Mouse (Mus musculus) MEL (cell line): ENCODE data around the gene Tbc1d16. TPM values are rescaled to one million over a fixed set of nuclear protein-coding genes. Genes with fewer than 3 reads are reported as not detected.
"Not testable (repeated sequence)": the region's sequence is repeated elsewhere in the genome, so short reads cannot be mapped to it uniquely, and the experiment has no call there.

ENCODE experiments used
- DNase-seq: peaks from one replicate; pipeline ENCODE4 v3.0.0; 2011; ENCODE audit warnings: low read depth, low spot score
- H3K27ac ChIP-seq: 2 replicates; pipeline ENCODE4 v1.5.1; 2012; ENCODE audit warnings: low read depth, mild to moderate bottlenecking, control low read depth, low read length, moderate library complexity; ENCODE audit not compliant: control insufficient read depth
- H3K27me3 ChIP-seq, 2 experiments: fragments of 150-350 bp in 1 of 2; sonication (generic) in 1 of 2; 2 replicates each; pipeline ENCODE4 v1.6.1; 2012; ENCODE audit warnings: low read length in 2 of 2, mild to moderate bottlenecking in 2 of 2, improper control_type of control experiment in 1 of 2, moderate library complexity in 1 of 2; ENCODE audit not compliant: insufficient read depth in 2 of 2, control insufficient read depth in 1 of 2
- H3K36me3 ChIP-seq, 2 experiments: 2 replicates each; pipeline ENCODE4 v1.6.1; 2012 to 2014; ENCODE audit warnings: low read length in 2 of 2, improper control_type of control experiment in 1 of 2, inconsistent platforms in 1 of 2, mild to moderate bottlenecking in 1 of 2; ENCODE audit not compliant: insufficient read depth in 2 of 2, control insufficient read depth in 1 of 2
- H3K4me1 ChIP-seq, 2 experiments: fragments of 150-350 bp in 1 of 2; sonication (generic) in 1 of 2; 2 replicates each; pipeline ENCODE4 v1.6.1; 2012; ENCODE audit warnings: low read length in 2 of 2, improper control_type of control experiment in 1 of 2, mild to moderate bottlenecking in 1 of 2; ENCODE audit not compliant: insufficient read depth in 2 of 2, control insufficient read depth in 1 of 2
- H3K4me3 ChIP-seq, 2 experiments: fragments of 150-350 bp in 1 of 2; sonication (generic) in 1 of 2; 2 replicates each; pipeline ENCODE4 v1.5.1; 2012; ENCODE audit warnings: low read depth in 2 of 2, low read length in 2 of 2, mild to moderate bottlenecking in 2 of 2, moderate library complexity in 2 of 2, control low read depth in 1 of 2, improper control_type of control experiment in 1 of 2; ENCODE audit not compliant: control insufficient read depth in 1 of 2, insufficient read depth in 1 of 2
- H3K79me2 ChIP-seq: 2 replicates; pipeline ENCODE4 v1.6.1; 2012; ENCODE audit warnings: mild to moderate bottlenecking, low read length, moderate library complexity; ENCODE audit not compliant: control insufficient read depth, poor library complexity, insufficient read depth
- H3K9ac ChIP-seq: 2 replicates; pipeline ENCODE4 v1.6.1; 2012; ENCODE audit warnings: low read depth, mild to moderate bottlenecking, control low read depth, low read length, moderate library complexity; ENCODE audit not compliant: control insufficient read depth, poor library complexity, severe bottlenecking
- H3K9me3 ChIP-seq: fragments of 150-350 bp; sonication (generic); replicated peaks from 2 replicates; pipeline ENCODE4 v1.6.1; 2012; ENCODE audit warnings: mild to moderate bottlenecking, low read length, improper control_type of control experiment, moderate library complexity; ENCODE audit not compliant: insufficient read depth
- BHLHE40 ChIP-seq: IDR thresholded peaks from 2 replicates; pipeline ENCODE4 v1.6.1; 2012; ENCODE audit warnings: low read depth, mild to moderate bottlenecking, inconsistent platforms, low read length, improper control_type of control experiment, borderline replicate concordance
- CHD1 ChIP-seq: IDR thresholded peaks from 2 replicates; pipeline ENCODE4 v1.6.1; 2012; ENCODE audit warnings: low read depth, mild to moderate bottlenecking, inconsistent platforms, low read length, improper control_type of control experiment
- CHD2 ChIP-seq: IDR thresholded peaks from 2 replicates; pipeline ENCODE4 v1.6.1; 2011; ENCODE audit warnings: low read length, improper control_type of control experiment
- E2F4 ChIP-seq: IDR thresholded peaks from 2 replicates; pipeline ENCODE4 v1.6.1; 2011; ENCODE audit warnings: low read depth, low read length, improper control_type of control experiment, borderline replicate concordance
- ELF1 ChIP-seq: IDR thresholded peaks from 2 replicates; pipeline ENCODE4 v1.6.1; 2014; ENCODE audit warnings: low read depth, mild to moderate bottlenecking, inconsistent platforms, low read length, improper control_type of control experiment, moderate library complexity
- GATA1 ChIP-seq: IDR thresholded peaks from 2 replicates; pipeline ENCODE4 v1.6.1; 2011; ENCODE audit warnings: low read depth, low read length, improper control_type of control experiment
- HCFC1 ChIP-seq: IDR thresholded peaks from 2 replicates; pipeline ENCODE4 v1.6.1; 2012; ENCODE audit warnings: low read depth, mild to moderate bottlenecking, inconsistent platforms, low read length, improper control_type of control experiment, moderate library complexity
- MAFK ChIP-seq: IDR thresholded peaks from 2 replicates; pipeline ENCODE4 v1.6.1; 2011; ENCODE audit warnings: low read depth, mild to moderate bottlenecking, low read length, improper control_type of control experiment, borderline replicate concordance
- MEF2A ChIP-seq: IDR thresholded peaks from 2 replicates; pipeline ENCODE4 v1.6.1; 2014; ENCODE audit warnings: low read depth, mild to moderate bottlenecking, inconsistent platforms, low read length, improper control_type of control experiment; ENCODE audit not compliant: poor library complexity, insufficient replicate concordance, severe bottlenecking; ENCODE audit errors: extremely low read depth
- MXI1 ChIP-seq: IDR thresholded peaks from 2 replicates; pipeline ENCODE4 v1.6.1; 2011; ENCODE audit warnings: mild to moderate bottlenecking, low read depth, low read length, improper control_type of control experiment
- SIN3A ChIP-seq: IDR thresholded peaks from 2 replicates; pipeline ENCODE4 v1.6.1; 2012; ENCODE audit warnings: low read length, improper control_type of control experiment, inconsistent platforms
- SMC3 ChIP-seq: IDR thresholded peaks from 2 replicates; pipeline ENCODE4 v1.6.1; 2011; ENCODE audit warnings: low read depth, low read length, improper control_type of control experiment
- TBP ChIP-seq: IDR thresholded peaks from 2 replicates; pipeline ENCODE4 v1.8.0; 2011; ENCODE audit warnings: low read depth, low read length, improper control_type of control experiment
- UBTF ChIP-seq: IDR thresholded peaks from 2 replicates; pipeline ENCODE4 v1.6.1; 2012; ENCODE audit warnings: low read depth, mild to moderate bottlenecking, inconsistent platforms, low read length, improper control_type of control experiment, moderate library complexity, borderline replicate concordance; ENCODE audit not compliant: insufficient read depth
- USF1 ChIP-seq: IDR thresholded peaks from 2 replicates; pipeline ENCODE4 v1.6.1; 2014; ENCODE audit warnings: low read depth, mild to moderate bottlenecking, inconsistent platforms, low read length, improper control_type of control experiment, moderate library complexity
- ZKSCAN1 ChIP-seq: IDR thresholded peaks from 2 replicates; pipeline ENCODE4 v1.6.1; 2012; ENCODE audit warnings: low read depth, mild to moderate bottlenecking, inconsistent platforms, low read length, improper control_type of control experiment, moderate library complexity
- ZMIZ1 ChIP-seq: IDR thresholded peaks from 2 replicates; pipeline ENCODE4 v1.6.1; 2012; ENCODE audit warnings: low read depth, mild to moderate bottlenecking, inconsistent platforms, low read length, improper control_type of control experiment, moderate library complexity
- polyA plus RNA-seq, 2 experiments: library from polyadenylated mRNA; stranded (reverse) in 1 of 2; unstranded in 1 of 2; fragments of >175 nt in 1 of 2; fragments of >200 nt in 1 of 2; gene quantifications; 2 replicates each; pipeline versions ENCODE4 v1.2.1 to v1.2.4; 2012; ENCODE audit warnings: low replicate concordance in 2 of 2, low read depth in 1 of 2; ENCODE audit not compliant: insufficient read length in 2 of 2, insufficient read depth in 1 of 2, missing spikeins in 1 of 2
- total RNA-seq: library from RNA; depleted of rRNA; stranded (reverse); fragments of 300-350 nt; gene quantifications from 2 replicates; pipeline ENCODE4 v1.2.3, GENCODE M21; 2012

Gene Tbc1d16
- total and polyA plus RNA-seq, 3 experiments, result 13.6 to 19.2 TPM; not detected in 1

DNA sequence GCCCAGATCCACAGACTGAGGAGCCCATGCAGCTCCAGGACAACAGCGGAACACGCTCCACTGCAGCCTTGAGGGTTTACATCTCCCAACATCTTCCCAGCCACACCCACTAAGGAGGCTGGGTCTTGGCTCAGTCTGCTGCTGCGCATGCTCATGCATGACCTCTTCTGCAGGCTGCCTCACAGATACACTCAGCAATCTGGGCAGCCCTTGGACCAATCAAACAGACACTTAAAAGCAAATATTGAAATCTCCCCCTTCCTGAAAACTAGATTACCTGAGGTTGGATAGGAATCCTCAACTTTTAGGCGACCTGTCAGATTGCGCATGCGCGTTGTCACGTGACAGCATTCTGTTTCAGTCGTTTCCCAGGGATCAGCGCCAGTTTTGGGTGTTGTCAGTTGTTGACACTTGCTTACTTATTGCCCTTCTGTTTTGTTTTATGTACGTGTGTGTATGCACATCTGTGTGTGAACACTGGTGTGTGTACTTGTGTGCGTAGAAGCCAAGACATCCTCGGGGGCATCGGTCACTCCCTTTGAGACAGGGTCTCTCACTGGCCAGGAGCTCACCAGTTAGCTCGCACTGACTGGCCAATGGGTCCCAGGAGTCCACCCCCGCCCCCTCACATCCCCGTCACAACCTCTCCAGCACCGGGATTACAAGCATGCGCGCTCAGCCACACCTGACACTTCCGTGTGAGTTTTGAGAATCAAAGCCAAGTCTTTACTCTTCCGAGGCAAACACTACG lies 30.4 kb upstream of the Tbc1d16 start (continued):
- TF ChIP-seq MAFK (no peak), ZKSCAN1 (no peak), TBP (peak; percentile 99), HCFC1 (no peak; the same call in none of the 2 replicates), ELF1 (no peak; the same call in none of the 2 replicates), CHD2 (no peak), GATA1 (0 out of 2 replicates have a peak, but pooled peaks have one; percentile 4), MXI1 (peak; percentile 92), SIN3A (peak; percentile 87), SMC3 (no peak), MEF2A (no peak), USF1 (peak; percentile 98), BHLHE40 (peak; percentile 94), CHD1 (no peak)

DNA sequence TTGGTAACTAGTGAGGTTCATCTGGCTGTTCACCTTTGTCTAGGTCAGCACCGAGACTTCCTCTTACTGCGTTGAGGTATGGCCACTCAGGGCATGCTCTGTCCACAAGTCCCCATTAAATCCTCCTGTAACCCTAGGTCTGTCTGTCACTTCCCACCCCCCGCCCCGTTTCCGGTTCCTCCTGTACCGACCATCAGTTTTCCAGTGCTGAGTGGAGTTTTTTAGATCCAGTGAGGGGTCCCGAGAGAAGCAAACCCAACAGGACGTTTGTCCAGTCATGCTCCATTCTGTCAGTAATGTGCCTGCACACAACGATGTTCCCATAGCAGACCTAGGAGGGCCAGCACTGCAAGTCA lies 29.9 kb upstream of the Tbc1d16 start:
- DNase-seq, result no peak
- H3K9ac ChIP-seq, result peak overlapping the region; percentile 55
- H3K4me1 ChIP-seq, result peaks cover 0 to 8% of the 10 kb centered on the region in 2 experiments; a peak in 3 of 4 replicates
- no peaks in the 10 kb centered on the region for H3K27me3 ChIP-seq
- peak overlapping the region; percentile 60 to 63 for H3K4me3 ChIP-seq
- peak overlapping the region; percentile 89 for H3K27ac ChIP-seq
- no peaks in the 10 kb centered on the region for H3K79me2 ChIP-seq
- no peaks in the 10 kb centered on the region for H3K9me3 ChIP-seq
- TF ChIP-seq TBP, result peak; percentile 31; the same call in 1 of the 2 replicates
- TF ChIP-seq CHD1, result 0 out of 2 replicates have a peak, but pooled peaks have one; percentile 39
- no peak for TF ChIP-seq ZMIZ1
- no peak for TF ChIP-seq UBTF
- TF ChIP-seq ELF1, result 0 out of 2 replicates have a peak, but pooled peaks have one; percentile 6
- TF ChIP-seq GATA1, result no peak
- TF ChIP-seq E2F4, result no peak
- H3K36me3 ChIP-seq, result no peaks in the 10 kb centered on the region

DNA sequence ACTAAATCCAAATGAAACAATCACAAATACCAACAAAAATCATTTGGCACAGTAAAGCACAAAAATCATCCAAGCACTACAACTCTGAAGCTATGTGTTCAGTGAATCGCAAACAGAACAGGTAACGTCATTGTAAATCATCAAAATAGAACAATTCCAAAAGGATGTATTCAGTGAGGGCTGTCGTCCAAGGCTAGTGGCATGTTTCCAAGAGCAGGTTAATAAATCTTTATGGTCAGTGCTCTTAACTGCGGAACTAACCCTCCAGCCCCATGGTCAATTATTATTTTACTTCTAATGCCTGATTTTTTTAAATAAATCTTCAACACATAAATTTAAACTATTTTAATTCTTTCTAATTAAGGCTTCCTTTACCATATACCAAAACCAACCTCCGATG lies 28.3 kb upstream of the Tbc1d16 start:
- not testable (repeated sequence) for H3K36me3 ChIP-seq, H3K4me3 ChIP-seq, DNase-seq, H3K27ac ChIP-seq, H3K27me3 ChIP-seq, H3K4me1 ChIP-seq, H3K9ac ChIP-seq, H3K79me2 ChIP-seq, H3K9me3 ChIP-seq
